Comparison of ENCODE assay signal across 27 mouse cellular contexts in genomic region chr1:128081873-128082272, GRCm38 (mm10). TPM values are rescaled to one million over a fixed set of nuclear protein-coding genes. Genes with fewer than 3 reads are reported as not detected.
DNase-seq lines count a peak whose midpoint lies in the region; ATAC-seq and TF ChIP-seq lines count a peak whose summit lies in the region.
"Had no signal": no experiment of that assay in that cellular context is flagged by ENCODE, and none has a peak within 500 bp of the region (broad histone marks: within the 10 kb centered on the region; RNA-seq: fewer than 3 reads in every experiment).

No protein-coding gene starts in this region.

- 76% methylated on average over 7 of the region's 7 CpGs for WGBS in heart, postnatal 0 days
- WGBS in kidney, embryonic 16.5 days = 86% methylated on average over 7 of the region's 7 CpGs

- no peak for ATAC-seq in heart, postnatal 0 days (ENCODE audit: insufficient read depth, low read depth)
- no peak for ATAC-seq in kidney, embryonic 16.5 days (ENCODE audit: low FRiP score, low TSS enrichment)
- ATAC-seq: forebrain, embryonic 14.5 days; midbrain, embryonic 13.5 days; Patski had no signal

- H3K36me3 ChIP-seq in heart, postnatal 0 days (replicated peaks; ENCODE audit: control insufficient read depth, insufficient read depth, low read length) = no peaks in the 10 kb centered on the region
- no peaks in the 10 kb centered on the region for H3K36me3 ChIP-seq in kidney, embryonic 16.5 days (ENCODE audit: insufficient read depth, low read length)
- H3K36me3 ChIP-seq: midbrain, embryonic 13.5 days; stomach, embryonic 15.5 days had no signal

- no peak overlapping the region for H3K4me3 ChIP-seq in gastrocnemius, adult 2 months
- no peak overlapping the region for H3K4me3 ChIP-seq in heart, postnatal 0 days (ENCODE audit: low read depth, low read length)
- no peak overlapping the region for H3K4me3 ChIP-seq in kidney, embryonic 16.5 days (ENCODE audit: low read length)
- H3K4me3 ChIP-seq: embryonic facial prominence, embryonic 12.5 days; kidney, embryonic 15.5 days; midbrain, embryonic 13.5 days; neural tube, embryonic 13.5 days; stomach, embryonic 15.5 days had no signal

- no peak overlapping the region for H3K4me2 ChIP-seq in heart, postnatal 0 days (ENCODE audit: low read depth, low read length)
- H3K4me2 ChIP-seq in kidney, embryonic 16.5 days (replicated peaks; ENCODE audit: low read depth, low read length) = no peak overlapping the region
- H3K4me2 ChIP-seq: embryonic facial prominence, embryonic 12.5 days; kidney, embryonic 15.5 days; midbrain, embryonic 13.5 days; neural tube, embryonic 13.5 days; stomach, embryonic 15.5 days had no signal

- intact Hi-C loops in gastrocnemius, adult 2 months (cut with DNase I) = loop anchor here (5.0 kb wide), 1 partner anchor 90 kb away; no protein-coding TSS in a partner anchor

- TF ChIP-seq EP300 in heart, postnatal 0 days (IDR thresholded peaks at IDR 0.05; ENCODE audit: low read depth) = no peak

- TF ChIP-seq CTCF in gastrocnemius, adult 2 months (IDR thresholded peaks at IDR 0.05) = no peak
- TF ChIP-seq CTCF in heart, postnatal 0 days (IDR thresholded peaks at IDR 0.05; ENCODE audit: low read depth) = no peak

- no peak for DNase-seq in gastrocnemius, adult 2 months
- no peak for DNase-seq in gastrocnemius, postnatal 4 days (ENCODE audit: low spot score in 2 of 2)
- no peak for DNase-seq in heart, postnatal 0 days (ENCODE audit: low spot score)
- no peak for DNase-seq in heart, adult 8-10 months (ENCODE audit: low spot score)
- peak; percentile 21 for DNase-seq in right cerebral cortex, postnatal 25 days
- no peak for DNase-seq in right cerebral cortex, postnatal 10 days (ENCODE audit: low spot score in 2 of 2)
- DNase-seq: cerebellum, adult 11-12 months; cerebellum, adult 9-11 months; embryo, embryonic 11 days; gastrocnemius, postnatal 14 days; kidney, adult 18-20 months; layer of hippocampus, postnatal 36 days; liver; lung, adult 2 months; lung, postnatal 10 days; thymus, adult 2 months; thymus, postnatal 36 days had no signal

- no peaks in the 10 kb centered on the region for H3K9me3 ChIP-seq in heart, postnatal 0 days (replicated peaks; ENCODE audit: control insufficient read depth, low read length)
- H3K9me3 ChIP-seq in kidney, embryonic 16.5 days (ENCODE audit: low read length) = no peaks in the 10 kb centered on the region
- H3K9me3 ChIP-seq: embryonic facial prominence, embryonic 12.5 days; kidney, embryonic 15.5 days; midbrain, embryonic 13.5 days; neural tube, embryonic 13.5 days; stomach, embryonic 15.5 days had no signal

- H3K4me1 ChIP-seq in heart, postnatal 0 days (ENCODE audit: control insufficient read depth, insufficient read depth) = peaks cover 17% of the 10 kb centered on the region; the same call in 1 of the 2 replicates
- H3K4me1 ChIP-seq in kidney, embryonic 16.5 days (ENCODE audit: insufficient read depth, low read length) = no peaks in the 10 kb centered on the region
- H3K4me1 ChIP-seq: embryonic facial prominence, embryonic 12.5 days; kidney, embryonic 15.5 days; midbrain, embryonic 13.5 days; stomach, embryonic 15.5 days had no signal

- H3K27me3 ChIP-seq in heart, postnatal 0 days (ENCODE audit: control insufficient read depth, insufficient read depth, low read length) = no peaks in the 10 kb centered on the region
- no peaks in the 10 kb centered on the region for H3K27me3 ChIP-seq in kidney, embryonic 16.5 days (ENCODE audit: insufficient read depth, low read length)
- H3K27me3 ChIP-seq: embryonic facial prominence, embryonic 12.5 days; kidney, embryonic 15.5 days; midbrain, embryonic 13.5 days; neural tube, embryonic 13.5 days; Patski; stomach, embryonic 15.5 days had no signal

- no peak overlapping the region for H3K9ac ChIP-seq in heart, postnatal 0 days (replicated peaks; ENCODE audit: low read depth, low read length)
- H3K9ac ChIP-seq in kidney, embryonic 16.5 days (replicated peaks; ENCODE audit: low read length) = no peak overlapping the region
- H3K9ac ChIP-seq: embryonic facial prominence, embryonic 12.5 days; kidney, embryonic 15.5 days; liver, embryonic 14.5 days; midbrain, embryonic 13.5 days; neural tube, embryonic 13.5 days; stomach, embryonic 15.5 days had no signal

- H3K27ac ChIP-seq in gastrocnemius, adult 2 months = peak overlapping the region; percentile 81
- peak overlapping the region; percentile 67 for H3K27ac ChIP-seq in heart, postnatal 0 days (ENCODE audit: low read depth)
- no peak overlapping the region for H3K27ac ChIP-seq in kidney, embryonic 16.5 days (ENCODE audit: low read length)
- H3K27ac ChIP-seq: embryonic facial prominence, embryonic 12.5 days; kidney, embryonic 15.5 days; liver, embryonic 14.5 days; macrophage; neural tube, embryonic 13.5 days; stomach, embryonic 15.5 days had no signal

RNA-seq across cellular contexts. Expression of gene Zranb3, which starts 21.0 kb away (rescaled TPM):
- total RNA-seq in gastrocnemius, adult 2 months (2021) = 1 to 10 TPM; 5.5 to 6.2 TPM
- 1 to 10 TPM; 7.1 to 8.2 TPM for total RNA-seq in gastrocnemius, postnatal 4 days (2021)
- 2.1 and 28.1 TPM in 2 replicates for total RNA-seq in heart, postnatal 0 days (2014; rRNA removed; ENCODE audit: low replicate concordance)
- 1.9 and 2.4 TPM in 2 replicates for polyA plus RNA-seq in heart, postnatal 0 days (2015; fragmentation: Nextera tagmentation; extraction: Ambion mirVana)
- total RNA-seq in heart, adult 8-10 months (2022) = 1 to 10 TPM; 3.5 to 5.7 (median 5.3) TPM
- polyA plus RNA-seq in kidney, embryonic 16.5 days (2015; fragmentation: Nextera tagmentation; extraction: Ambion mirVana) = 10.4 and 13.4 TPM in 2 replicates

RNA-seq across cellular contexts. Expression of gene R3hdm1, which starts 21.2 kb away (rescaled TPM):
- total RNA-seq in gastrocnemius, adult 2 months (2021) = 10 to 100 TPM; 63.8 to 85.9 TPM
- total RNA-seq in gastrocnemius, postnatal 4 days (2021) = 10 to 100 TPM; 74.0 to 77.3 TPM
- 23.9 and 34.9 TPM in 2 replicates for total RNA-seq in heart, postnatal 0 days (2014; rRNA removed; ENCODE audit: low replicate concordance)
- polyA plus RNA-seq in heart, postnatal 0 days (2015; fragmentation: Nextera tagmentation; extraction: Ambion mirVana) = 35.9 and 44.4 TPM in 2 replicates
- total RNA-seq in heart, adult 8-10 months (2022) = 10 to 100 TPM; 47.7 to 53.2 (median 48.9) TPM
- 47.1 and 65.1 TPM in 2 replicates for polyA plus RNA-seq in kidney, embryonic 16.5 days (2015; fragmentation: Nextera tagmentation; extraction: Ambion mirVana)
